Mouse (Mus musculus): ENCODE results near the gene Gp5. TPM values are rescaled to one million over a fixed set of nuclear protein-coding genes. Genes with fewer than 3 reads are reported as not detected.
A peak's percentile ranks its signal among the peaks of the same experiment; 100 is the strongest.
"Not testable (repeated sequence)": the region's sequence is repeated elsewhere in the genome, so short reads cannot be mapped to it uniquely, and the experiment has no call there.

Gene Gp5
- 0.47 and 0.58 TPM in 2 replicates for polyA plus RNA-seq (2015; fragmentation: Nextera tagmentation; extraction: Ambion mirVana)

GRCm38 (mm10) chr16:30310647-30311046, at the start of gene Gp5:
Gp5 (minus strand) TSS chr16:30310779.
- Histone ChIP-seq H3K4me1 (peaks cover 19% of the 10 kb centered on the region), H3K27ac (replicated peaks) (no peak within 1 kb of the TSS), H3K9me3 (replicated peaks) (no peaks in the 10 kb centered on the region), H3K27me3 (peaks cover 48% of the 10 kb centered on the region), H3K36me3 (no peaks in the 10 kb centered on the region), H3K4me2 (replicated peaks) (peak within 1 kb of the TSS; percentile 91), H3K9ac (no peak within 1 kb of the TSS), H3K4me3 (replicated peaks) (peak within 1 kb of the TSS; percentile 55)
- no peak for ATAC-seq (ENCODE audit: insufficient number of reproducible peaks, low FRiP score, low TSS enrichment, low read depth)

GRCm38 (mm10) chr16:30353489-30353888, 42.9 kb upstream of the Gp5 start:
- not testable (repeated sequence) for H3K4me2 ChIP-seq (replicated peaks); H3K27ac ChIP-seq (replicated peaks)
- WGBS, result 96% methylated on average over 11 of the region's 11 CpGs

GRCm38 (mm10) chr16:30314236-30314635, 3.7 kb upstream of the Gp5 start:
- Histone ChIP-seq H3K9ac (no peak overlapping the region), H3K27ac (replicated peaks) (no peak overlapping the region), H3K4me1 (peaks cover 6% of the 10 kb centered on the region), H3K36me3 (no peaks in the 10 kb centered on the region; the same call in 1 of the 2 replicates), H3K4me2 (replicated peaks) (no peak overlapping the region), H3K27me3 (peaks cover 17% of the 10 kb centered on the region; the same call in 1 of the 2 replicates), H3K9me3 (replicated peaks) (no peaks in the 10 kb centered on the region), H3K4me3 (replicated peaks) (no peak overlapping the region)
- ATAC-seq (ENCODE audit: insufficient number of reproducible peaks, low FRiP score, low TSS enrichment, low read depth), result no peak

More at GRCm38 (mm10) chr16:30353489-30353888, 42.9 kb upstream of the Gp5 start:
- not testable (repeated sequence) for ATAC-seq (ENCODE audit: insufficient number of reproducible peaks, low FRiP score, low TSS enrichment, low read depth); H3K4me1 ChIP-seq; H3K27me3 ChIP-seq; H3K4me3 ChIP-seq (replicated peaks); H3K9ac ChIP-seq; H3K9me3 ChIP-seq (replicated peaks)
- H3K36me3 ChIP-seq, result peaks cover 22% of the 10 kb centered on the region

GRCm38 (mm10) chr16:30310171-30310515, 436 bp downstream of the Gp5 start:
- no peaks in the 10 kb centered on the region for H3K36me3 ChIP-seq
- H3K4me2 ChIP-seq (replicated peaks), result no peak overlapping the region
- H3K4me1 ChIP-seq, result peaks cover 19% of the 10 kb centered on the region
- ATAC-seq (ENCODE audit: insufficient number of reproducible peaks, low FRiP score, low TSS enrichment, low read depth), result no peak
- peaks cover 48% of the 10 kb centered on the region for H3K27me3 ChIP-seq
- no peaks in the 10 kb centered on the region for H3K9me3 ChIP-seq (replicated peaks)
- H3K9ac ChIP-seq, result no peak overlapping the region
- H3K4me3 ChIP-seq (replicated peaks), result no peak overlapping the region
- WGBS, result 57% methylated on average over 8 of the region's 8 CpGs
- no peak overlapping the region for H3K27ac ChIP-seq (replicated peaks)

- Histone ChIP-seq H3K4me3 (replicated peaks) (peak overlapping the region; percentile 55), H3K27ac (replicated peaks) (no peak overlapping the region), H3K9ac (peak overlapping the region; percentile 21; the same call in 1 of the 2 replicates), H3K9me3 (replicated peaks) (no peaks in the 10 kb centered on the region), H3K4me2 (replicated peaks) (peak overlapping the region; percentile 91), H3K36me3 (no peaks in the 10 kb centered on the region), H3K4me1 (peaks cover 19% of the 10 kb centered on the region), H3K27me3 (peaks cover 48% of the 10 kb centered on the region)
- 4% methylated on average over 34 of the region's 34 CpGs for WGBS
- ATAC-seq (ENCODE audit: insufficient number of reproducible peaks, low FRiP score, low TSS enrichment, low read depth), result no peak
These were observed 996 bp downstream of the Gp5 start for GRCm38 (mm10) chr16:30309395-30310170.

- H3K4me2 ChIP-seq (replicated peaks), result peak overlapping the region; percentile 91
- H3K27ac ChIP-seq (replicated peaks), result no peak overlapping the region
- H3K9me3 ChIP-seq (replicated peaks), result no peaks in the 10 kb centered on the region
- H3K9ac ChIP-seq, result peak overlapping the region; percentile 21
- H3K36me3 ChIP-seq, result no peaks in the 10 kb centered on the region
- peak overlapping the region; percentile 55 for H3K4me3 ChIP-seq (replicated peaks)
- WGBS, result under 1% methylated on average over 72 of the region's 72 CpGs
- H3K4me1 ChIP-seq, result peaks cover 19% of the 10 kb centered on the region
- ATAC-seq (ENCODE audit: insufficient number of reproducible peaks, low FRiP score, low TSS enrichment, low read depth), result peak; percentile 47
- peaks cover 48% of the 10 kb centered on the region for H3K27me3 ChIP-seq
These were observed 1.8 kb downstream of the Gp5 start for GRCm38 (mm10) chr16:30308616-30309394.

GRCm38 (mm10) chr16:30307961-30308615, 2.5 kb downstream of the Gp5 start:
- peak overlapping the region; percentile 7; the same call in 1 of the 2 replicates for H3K9ac ChIP-seq
- peak; percentile 53; the same call in 1 of the 2 replicates for ATAC-seq (ENCODE audit: insufficient number of reproducible peaks, low FRiP score, low TSS enrichment, low read depth)
- peaks cover 53% of the 10 kb centered on the region for H3K27me3 ChIP-seq
- no peaks in the 10 kb centered on the region for H3K9me3 ChIP-seq (replicated peaks)
- WGBS, result 18% methylated on average over 29 of the region's 29 CpGs
- no peaks in the 10 kb centered on the region for H3K36me3 ChIP-seq
- H3K4me1 ChIP-seq, result peaks cover 19% of the 10 kb centered on the region
- H3K4me3 ChIP-seq (replicated peaks), result peak overlapping the region; percentile 55
- peak overlapping the region; percentile 91 for H3K4me2 ChIP-seq (replicated peaks)
- H3K27ac ChIP-seq (replicated peaks), result no peak overlapping the region

GRCm38 (mm10) chr16:30307306-30307705, 3.3 kb downstream of the Gp5 start:
- peaks cover 54% of the 10 kb centered on the region for H3K27me3 ChIP-seq
- H3K4me2 ChIP-seq (replicated peaks), result no peak overlapping the region

GRCm38 (mm10) chr16:30306102-30306501, 4.5 kb downstream of the Gp5 start:
- WGBS, result 82% methylated on average over 4 of the region's 4 CpGs
- H3K27me3 ChIP-seq, result peaks cover 54% of the 10 kb centered on the region
- H3K4me3 ChIP-seq (replicated peaks), result no peak overlapping the region
- H3K27ac ChIP-seq (replicated peaks), result no peak overlapping the region
- H3K9ac ChIP-seq, result no peak overlapping the region
- H3K4me1 ChIP-seq, result peaks cover 19% of the 10 kb centered on the region
- no peak overlapping the region for H3K4me2 ChIP-seq (replicated peaks)
- H3K36me3 ChIP-seq, result no peaks in the 10 kb centered on the region
- no peak for ATAC-seq (ENCODE audit: insufficient number of reproducible peaks, low FRiP score, low TSS enrichment, low read depth)
- H3K9me3 ChIP-seq (replicated peaks), result no peaks in the 10 kb centered on the region

More at GRCm38 (mm10) chr16:30307306-30307705, 3.3 kb downstream of the Gp5 start:
- no peaks in the 10 kb centered on the region for H3K36me3 ChIP-seq
- H3K9ac ChIP-seq, result no peak overlapping the region
- H3K4me3 ChIP-seq (replicated peaks), result no peak overlapping the region
- ATAC-seq (ENCODE audit: insufficient number of reproducible peaks, low FRiP score, low TSS enrichment, low read depth), result no peak
- no peaks in the 10 kb centered on the region for H3K9me3 ChIP-seq (replicated peaks)
- H3K4me1 ChIP-seq, result peaks cover 19% of the 10 kb centered on the region
- H3K27ac ChIP-seq (replicated peaks), result no peak overlapping the region
- WGBS, result 53% methylated on average over 12 of the region's 12 CpGs

- Histone ChIP-seq H3K27me3 (peaks cover 37% of the 10 kb centered on the region), H3K4me3 (replicated peaks) (no peak overlapping the region)
These were observed 6.3 kb downstream of the Gp5 start for GRCm38 (mm10) chr16:30304236-30304635.

GRCm38 (mm10) chr16:30303411-30303810, 7.2 kb downstream of the Gp5 start:
- H3K4me3 ChIP-seq (replicated peaks), result no peak overlapping the region
- H3K27me3 ChIP-seq, result peaks cover 28% of the 10 kb centered on the region
- H3K36me3 ChIP-seq, result no peaks in the 10 kb centered on the region
- no peak for ATAC-seq (ENCODE audit: insufficient number of reproducible peaks, low FRiP score, low TSS enrichment, low read depth)
- WGBS, result 81% methylated on average over 2 of the region's 2 CpGs
- H3K9ac ChIP-seq, result no peak overlapping the region
- H3K4me2 ChIP-seq (replicated peaks), result no peak overlapping the region
- no peaks in the 10 kb centered on the region for H3K9me3 ChIP-seq (replicated peaks)
- H3K4me1 ChIP-seq, result peaks cover 4% of the 10 kb centered on the region; the same call in 1 of the 2 replicates
- no peak overlapping the region for H3K27ac ChIP-seq (replicated peaks)

More at GRCm38 (mm10) chr16:30304236-30304635, 6.3 kb downstream of the Gp5 start:
- no peak for ATAC-seq (ENCODE audit: insufficient number of reproducible peaks, low FRiP score, low TSS enrichment, low read depth)
- Histone ChIP-seq H3K9me3 (replicated peaks) (no peaks in the 10 kb centered on the region), H3K36me3 (no peaks in the 10 kb centered on the region), H3K4me2 (replicated peaks) (no peak overlapping the region), H3K4me1 (peaks cover 13% of the 10 kb centered on the region), H3K27ac (replicated peaks) (no peak overlapping the region), H3K9ac (no peak overlapping the region)
- 57% methylated on average over 5 of the region's 5 CpGs for WGBS
